Mouse (Mus musculus) lung, postnatal 0 days (tissue): ENCODE measurements at regions not wholly inside any gene's neighbourhood (a gene's known extent, or its start where the extent isn't known, plus 50 kb on each side); places are given as distances from the start of the nearest gene placed in this dataset.

Source experiments
- CTCF ChIP-seq: IDR thresholded peaks from 2 replicates; pipeline ENCODE4 v1.5.1; 2016; ENCODE audit warnings: antibody characterized with exemption, mild to moderate bottlenecking
- EP300 ChIP-seq: IDR thresholded peaks from 2 replicates; pipeline ENCODE4 v1.6.1; 2016; ENCODE audit warnings: antibody characterized with exemption, mild to moderate bottlenecking, control low read depth

- no peak for TF ChIP-seq CTCF
- no peak for TF ChIP-seq EP300
Measured at GRCm38 (mm10) chr12:112430104-112430846, 59.0 kb upstream of the A530016L24Rik start.
